Mouse (Mus musculus): ENCODE data around the gene Adgrg7.

Adgrg7 gene

DNA sequence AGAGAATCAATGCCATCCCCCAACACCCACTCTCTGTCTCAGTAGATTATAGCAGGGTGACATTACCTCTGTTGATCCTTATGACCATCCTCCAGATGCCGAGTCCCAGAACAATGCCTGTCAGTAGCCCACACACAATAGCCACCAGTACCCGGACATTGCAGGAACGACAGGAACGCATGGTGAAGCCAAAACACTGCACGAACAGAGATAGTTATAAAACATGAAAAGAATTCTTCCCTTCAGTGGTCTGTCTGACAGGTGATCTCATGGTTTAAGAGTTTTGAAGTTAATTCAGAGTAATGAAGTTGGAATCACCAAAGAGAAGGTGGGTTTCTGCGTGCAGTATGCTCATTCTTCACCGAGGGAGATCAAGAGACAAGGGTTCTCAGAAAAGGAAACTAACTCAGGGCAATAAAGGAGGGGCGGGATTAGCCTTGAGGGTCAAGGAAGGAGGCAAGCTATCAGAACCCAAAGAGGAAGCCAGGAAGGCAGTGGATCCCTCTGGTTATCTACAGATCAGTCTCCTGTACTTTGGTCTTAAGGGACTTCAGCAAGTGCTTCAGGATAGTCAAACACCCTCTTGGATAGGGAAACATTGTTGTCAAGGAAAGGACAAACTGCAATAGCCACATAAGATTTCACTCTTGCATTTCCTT, at the start of gene Adgrg7:
Gene Adgrg7 (minus strand): TSS at position 375 of the 659 bp plus-strand sequence.
- in situ Hi-C loops (cut with MboI; ENCODE audit: low sequenced_read_pairs) = loop anchor here (25.0 kb wide), 1 partner anchor 267 kb away; the partner anchor contains the start of gene Tmem45a2

DNA sequence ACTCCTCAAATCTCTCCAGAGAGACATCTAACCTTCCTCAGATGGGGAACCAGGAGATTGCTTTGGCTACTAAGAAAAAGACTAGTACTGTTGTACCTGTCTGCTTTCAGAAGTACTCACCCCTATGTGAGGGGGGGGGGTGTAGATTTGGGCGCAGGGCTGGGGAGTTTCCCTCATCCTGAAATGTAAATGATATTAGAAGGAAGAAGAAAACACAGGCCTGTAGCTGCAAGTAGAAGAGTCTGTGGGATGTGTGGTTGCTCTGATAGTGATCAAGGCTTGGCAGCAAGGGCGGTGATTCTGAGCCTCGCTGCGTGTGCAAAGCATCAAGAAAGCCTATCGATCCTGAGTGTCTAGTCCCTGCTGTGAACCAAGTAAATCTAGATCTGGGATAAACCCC, 47.3 kb upstream of the Adgrg7 start:
- in situ Hi-C loops (cut with MboI; ENCODE audit: low sequenced_read_pairs) = no loop called here

GRCm38 (mm10) chr16:56833312-56833711, 37.7 kb upstream of the Adgrg7 start:
- in situ Hi-C loops (cut with MboI; ENCODE audit: low sequenced_read_pairs) = no loop called here

DNA sequence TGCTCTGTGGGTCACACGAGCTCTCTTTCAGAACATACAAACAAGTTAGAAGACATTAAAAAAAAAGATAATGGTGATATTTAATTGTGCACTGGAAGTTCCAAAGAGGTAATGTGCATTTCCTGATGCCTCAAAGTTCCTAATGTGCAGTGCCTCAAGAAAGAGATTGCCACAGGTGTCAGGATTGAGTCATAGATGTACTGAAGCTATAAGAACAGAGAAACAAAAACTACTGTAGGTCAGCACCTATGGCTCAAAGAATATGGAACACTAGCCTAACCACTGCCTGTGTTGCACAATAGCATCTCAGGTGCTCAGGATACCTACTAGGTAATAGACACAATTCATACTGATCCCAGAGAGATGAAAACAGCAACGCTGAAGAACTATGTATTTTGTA, 36.3 kb upstream of the Adgrg7 start:
- in situ Hi-C loops (cut with MboI; ENCODE audit: low sequenced_read_pairs) = no loop called here

- in situ Hi-C loops (cut with MboI; ENCODE audit: low sequenced_read_pairs) = no loop called here
These were observed 5.9 kb upstream of the Adgrg7 start for GRCm38 (mm10) chr16:56801370-56802109.

GRCm38 (mm10) chr16:56800946-56801345, 5.3 kb upstream of the Adgrg7 start:
- in situ Hi-C loops (cut with MboI; ENCODE audit: low sequenced_read_pairs) = no loop called here

- in situ Hi-C loops (cut with MboI; ENCODE audit: low sequenced_read_pairs) = no loop called here
These were observed 4.8 kb upstream of the Adgrg7 start for GRCm38 (mm10) chr16:56800469-56800868.

DNA sequence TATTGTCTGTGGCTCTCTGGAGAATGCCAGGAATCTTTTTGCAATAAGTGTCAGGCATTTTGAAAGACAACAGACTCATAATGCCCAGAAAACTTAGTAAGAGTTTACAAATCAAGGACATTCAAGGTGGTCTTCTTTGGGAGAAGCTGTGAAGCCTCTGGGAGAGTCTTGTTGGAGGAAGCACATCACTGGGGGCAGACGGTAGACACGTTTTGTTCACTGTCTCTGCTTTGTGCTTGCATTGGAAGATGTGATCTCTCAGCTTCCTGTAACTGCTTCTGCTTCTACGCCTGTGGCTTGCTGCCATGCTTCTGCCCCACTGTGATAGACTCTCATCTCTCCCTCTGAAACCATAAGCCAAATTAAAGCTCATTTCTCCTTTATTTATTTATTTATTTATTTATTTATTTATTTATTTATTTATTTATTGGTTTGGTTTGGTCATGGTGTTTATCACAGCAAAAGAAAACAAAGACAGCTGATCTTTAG, 3.9 kb upstream of the Adgrg7 start:
- in situ Hi-C loops (cut with MboI; ENCODE audit: low sequenced_read_pairs) = loop anchor here (25.0 kb wide), 1 partner anchor 263 kb away; the partner anchor contains the start of gene Tmem45a2

GRCm38 (mm10) chr16:56798873-56799272, 3.2 kb upstream of the Adgrg7 start:
- in situ Hi-C loops (cut with MboI; ENCODE audit: low sequenced_read_pairs) = loop anchor here (25.0 kb wide), 1 partner anchor 263 kb away; the partner anchor contains the start of gene Tmem45a2

DNA sequence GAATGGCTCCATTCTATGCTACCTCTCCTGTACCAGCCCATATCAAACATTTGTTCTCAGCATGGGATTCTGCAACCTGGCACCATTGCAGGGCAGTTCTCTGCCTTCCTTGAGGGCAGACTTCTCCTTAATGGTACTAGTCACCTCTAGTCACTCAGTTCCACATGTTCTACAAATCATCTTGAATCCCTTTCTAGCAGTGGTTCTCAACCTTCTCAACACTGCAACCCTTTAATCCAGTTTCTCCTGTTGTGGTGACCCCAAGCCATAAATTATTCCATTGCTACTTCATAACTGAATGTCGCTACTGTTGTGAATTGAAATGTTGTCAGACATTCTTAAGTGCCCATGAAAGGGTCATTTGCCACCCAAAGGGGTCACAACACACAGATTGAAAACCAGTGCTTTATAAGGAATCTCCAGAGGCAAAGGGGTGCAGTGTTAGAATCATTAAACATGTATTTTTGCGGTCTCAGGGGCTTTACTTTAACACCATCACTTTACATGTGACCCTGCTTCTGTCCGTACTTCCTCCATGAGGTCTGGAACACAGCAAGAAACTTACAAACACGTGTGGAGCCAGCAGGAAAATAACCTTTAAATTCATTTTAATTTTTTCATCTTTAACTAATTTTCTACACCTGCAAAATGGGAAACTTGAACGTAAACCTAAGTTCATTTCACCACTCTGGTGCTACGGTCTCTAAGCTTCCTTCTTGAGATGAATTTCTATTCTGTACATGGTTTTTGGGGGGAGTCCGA, 1.1 kb downstream of the Adgrg7 start:
- in situ Hi-C loops (cut with MboI; ENCODE audit: low sequenced_read_pairs) = loop anchor here (25.0 kb wide), 1 partner anchor 268 kb away; the partner anchor contains the start of gene Tmem45a2

- in situ Hi-C loops (cut with MboI; ENCODE audit: low sequenced_read_pairs) = loop anchor here (25.0 kb wide), 1 partner anchor 269 kb away; the partner anchor contains the start of gene Tmem45a2
These were observed 1.9 kb downstream of the Adgrg7 start for GRCm38 (mm10) chr16:56793778-56794177.

- in situ Hi-C loops (cut with MboI; ENCODE audit: low sequenced_read_pairs) = loop anchor here (25.0 kb wide), 1 partner anchor 276 kb away; the partner anchor contains the start of gene Tmem45a2
These were observed 9.7 kb downstream of the Adgrg7 start for GRCm38 (mm10) chr16:56785943-56786342.

GRCm38 (mm10) chr16:56771163-56772105, 24.2 kb downstream of the Adgrg7 start:
- in situ Hi-C loops (cut with MboI; ENCODE audit: low sequenced_read_pairs) = no loop called here

DNA sequence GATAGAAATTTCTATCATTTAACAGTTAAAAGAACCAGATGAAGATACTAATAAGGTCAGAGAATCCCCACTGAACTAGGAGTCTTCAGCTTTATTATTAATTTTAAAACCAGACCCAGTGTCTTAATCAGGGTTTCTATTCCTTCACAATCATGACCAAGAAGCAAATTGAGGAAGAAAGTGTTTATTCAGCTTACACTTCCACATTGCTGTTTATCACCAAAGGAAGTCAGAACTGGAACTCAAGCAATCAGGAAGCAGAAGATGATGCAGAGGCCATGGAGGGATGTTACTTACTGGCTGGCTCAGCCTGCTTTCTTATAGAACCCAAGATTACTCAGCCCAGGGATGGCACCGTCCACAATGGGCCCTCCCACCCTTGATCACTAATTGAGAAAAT, 66.6 kb downstream of the Adgrg7 start:
- in situ Hi-C loops (cut with MboI; ENCODE audit: low sequenced_read_pairs) = no loop called here

DNA sequence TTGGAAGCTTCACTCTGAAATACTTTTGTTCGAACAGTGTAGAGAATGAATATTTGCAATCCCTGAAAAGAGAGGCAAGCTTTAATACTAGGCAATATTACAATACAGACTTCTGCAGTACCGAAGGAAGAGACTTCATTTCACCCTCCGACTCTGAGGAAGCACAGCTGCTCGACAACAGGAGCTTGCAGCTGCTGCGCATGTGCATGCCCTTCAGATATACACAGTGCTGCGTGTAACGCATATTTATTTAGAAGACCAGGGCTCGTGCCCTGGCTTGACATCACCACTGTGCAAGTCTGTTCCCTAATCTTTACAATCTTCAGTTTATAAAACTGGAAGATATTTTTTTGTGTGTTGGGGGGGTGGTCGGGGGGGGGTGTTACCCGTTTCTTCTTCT, 70.7 kb downstream of the Adgrg7 start:
- in situ Hi-C loops (cut with MboI; ENCODE audit: low sequenced_read_pairs) = no loop called here

- in situ Hi-C loops (cut with MboI; ENCODE audit: low sequenced_read_pairs) = no loop called here
These were observed 73.3 kb downstream of the Adgrg7 start for GRCm38 (mm10) chr16:56722357-56722756.

- in situ Hi-C loops (cut with MboI; ENCODE audit: low sequenced_read_pairs) = no loop called here
These were observed 76.6 kb downstream of the Adgrg7 start for GRCm38 (mm10) chr16:56719031-56719430.

DNA sequence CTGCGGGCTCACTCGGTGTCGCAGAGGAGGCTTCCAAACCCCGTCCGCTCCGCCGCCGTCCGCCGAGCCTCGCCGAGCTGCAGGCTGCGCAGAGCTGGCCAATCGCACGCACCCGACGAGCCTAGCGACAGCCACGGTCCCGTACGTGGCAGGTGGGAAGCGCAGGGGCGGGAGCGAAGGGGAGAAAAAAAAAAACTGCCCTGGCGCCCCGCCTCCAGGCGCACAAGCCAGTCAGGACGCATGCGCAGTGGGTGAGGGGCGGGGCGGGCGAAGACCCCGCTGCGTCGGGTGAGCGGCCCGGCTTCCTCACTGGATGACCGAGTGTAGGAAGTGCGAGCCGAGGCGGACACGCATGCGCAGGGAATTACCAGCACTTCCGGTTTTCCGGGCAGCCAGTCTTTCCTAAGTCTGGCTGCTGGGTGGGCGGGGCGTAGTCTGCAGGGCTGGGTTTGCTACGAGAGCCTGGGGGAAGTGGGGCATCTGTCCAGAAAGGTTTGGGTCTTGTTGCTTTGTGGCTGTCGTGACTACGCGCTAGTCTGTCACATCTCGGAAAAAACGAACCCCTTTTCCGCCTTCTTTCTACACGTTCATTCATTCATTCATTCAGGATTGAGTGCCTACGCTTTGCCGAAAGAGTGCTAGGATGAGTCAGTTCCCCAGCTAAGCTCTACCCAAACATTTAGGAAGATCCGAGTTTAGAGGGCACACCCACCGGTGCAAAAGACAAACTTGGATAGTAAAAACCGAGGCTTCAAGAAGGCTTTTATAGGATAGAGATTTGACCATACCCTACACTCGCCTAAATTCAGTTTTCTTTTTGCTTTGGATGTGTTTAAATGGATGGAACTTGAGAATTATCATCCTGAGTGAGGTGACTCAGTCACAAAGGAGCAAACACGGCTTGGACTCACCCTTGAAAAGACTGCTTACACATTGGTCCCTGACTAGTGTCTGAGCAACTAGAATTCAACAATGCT, 78.1 kb downstream of the Adgrg7 start, which contains the start of gene Tfg:
Gene Tfg (minus strand): TSS at position 227 of the 977 bp plus-strand sequence.
- in situ Hi-C loops (cut with MboI; ENCODE audit: low sequenced_read_pairs) = no loop called here

Measured in CH12F3 (cell line).